Mouse (Mus musculus): ENCODE results near the gene Hunk. TPM values are rescaled to one million over a fixed set of nuclear protein-coding genes. Genes with fewer than 3 reads are reported as not detected.
A peak's percentile ranks its signal among the peaks of the same experiment; 100 is the strongest.

Hunk gene
- total RNA-seq, 2 experiments from 2014 or later: 0.67 to 0.74 TPM

DNA sequence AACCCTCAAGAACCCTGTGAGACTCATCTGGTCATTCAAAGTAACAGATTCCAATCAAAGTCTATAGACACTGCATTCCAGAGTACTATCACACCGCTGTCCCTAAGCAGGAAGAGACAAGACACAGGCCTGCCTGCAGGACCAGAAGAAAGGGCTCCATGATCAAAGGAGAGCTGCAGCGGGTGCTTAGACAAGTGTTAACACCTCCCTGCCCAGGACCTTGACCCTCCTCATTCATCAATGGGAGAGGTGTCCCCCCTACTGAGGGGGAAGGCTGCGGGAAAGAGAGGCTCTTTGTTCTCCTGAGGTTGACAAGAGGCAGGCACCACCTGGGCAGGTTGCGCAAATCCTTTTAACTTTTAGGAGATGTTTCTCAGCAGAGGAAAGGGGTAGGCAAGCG, 51.5 kb downstream of the Hunk start:
- DNase-seq: no peak

DNA sequence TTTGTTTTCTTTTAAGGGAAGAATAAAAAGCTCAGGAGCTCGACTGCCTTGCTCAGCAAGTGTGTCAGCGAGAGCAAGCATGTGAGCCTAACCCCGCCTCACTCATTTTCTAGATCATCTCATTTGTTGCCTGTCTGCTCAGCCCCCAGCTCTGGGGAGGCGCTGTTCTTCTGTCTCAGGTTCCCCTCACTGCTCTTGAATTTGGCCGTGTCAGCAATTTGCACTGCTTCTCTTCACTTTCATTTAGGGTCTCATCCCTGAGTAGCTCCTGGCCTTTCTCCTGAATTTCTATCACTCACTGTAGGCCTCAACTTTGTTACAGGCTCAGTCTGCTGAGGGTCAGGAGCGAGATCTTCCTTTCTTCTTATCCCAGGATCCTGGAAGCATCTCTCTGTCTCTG, 53.7 kb downstream of the Hunk start:
- no peak for DNase-seq

GRCm38 (mm10) chr16:90440654-90441053, 54.8 kb downstream of the Hunk start:
- no peak for DNase-seq

- DNase-seq: no peak
These were observed 57.2 kb downstream of the Hunk start for GRCm38 (mm10) chr16:90442991-90443390.

DNA sequence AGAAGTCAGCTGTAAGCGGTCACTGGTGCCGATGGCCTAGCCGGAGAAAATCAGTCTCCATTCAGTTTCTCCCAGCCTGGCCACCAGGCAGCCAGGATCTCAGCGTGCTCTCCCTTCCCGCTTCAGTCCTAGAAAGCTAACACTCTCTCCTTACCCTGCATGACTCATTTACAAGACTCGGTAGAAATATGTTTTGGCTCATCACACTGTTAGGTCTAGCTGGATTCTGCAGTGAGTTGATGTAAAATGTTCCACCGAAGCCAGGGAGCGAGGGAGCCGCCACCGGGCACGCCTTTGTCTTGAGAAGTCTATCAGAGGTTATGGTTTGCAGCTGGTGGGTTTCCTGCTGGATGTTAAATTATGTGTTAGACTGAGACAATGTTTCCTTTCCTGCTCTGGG, 67.4 kb downstream of the Hunk start:
- peak; percentile 46 for DNase-seq

- no peak for DNase-seq
These were observed 70.8 kb downstream of the Hunk start for GRCm38 (mm10) chr16:90456495-90457125.

DNA sequence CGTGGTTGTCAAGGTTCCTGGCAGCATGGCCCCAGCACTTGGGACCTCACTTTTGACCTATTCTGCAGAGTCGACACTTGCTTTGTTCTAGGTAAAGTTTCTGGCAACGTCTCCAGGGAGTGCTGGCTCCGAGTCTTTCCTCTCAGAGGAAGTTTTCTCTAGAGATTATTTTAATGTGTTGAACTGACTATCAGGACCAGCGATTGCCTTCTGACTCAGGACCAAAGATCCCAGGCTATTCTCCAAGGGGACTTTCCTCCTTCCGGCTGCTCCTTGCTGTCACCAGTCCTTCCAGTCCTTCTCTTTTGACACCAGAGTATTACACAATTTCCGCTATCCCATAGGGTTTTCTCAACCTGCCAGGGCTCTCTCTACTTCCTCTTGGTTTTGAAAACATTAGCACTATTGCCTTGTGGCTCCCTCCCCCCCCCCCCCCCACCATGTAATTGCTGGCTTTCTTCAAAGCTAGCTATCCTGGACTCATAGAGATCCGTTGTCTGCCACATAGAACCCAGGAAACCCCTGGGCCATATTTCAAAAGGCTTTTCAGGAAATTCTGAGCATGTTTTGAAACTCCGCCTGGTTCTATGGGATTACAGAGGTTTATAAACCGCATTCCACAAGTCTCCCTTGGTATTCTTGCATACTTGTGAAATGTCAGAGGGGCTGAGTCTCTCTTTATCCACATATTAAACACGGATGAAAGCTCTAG, 73.2 kb downstream of the Hunk start:
- DNase-seq: no peak

GRCm38 (mm10) chr16:90461304-90461905, 75.6 kb downstream of the Hunk start:
- no peak for DNase-seq

- peak; percentile 38 for DNase-seq
These were observed 77.0 kb downstream of the Hunk start for GRCm38 (mm10) chr16:90462728-90463275.

DNA sequence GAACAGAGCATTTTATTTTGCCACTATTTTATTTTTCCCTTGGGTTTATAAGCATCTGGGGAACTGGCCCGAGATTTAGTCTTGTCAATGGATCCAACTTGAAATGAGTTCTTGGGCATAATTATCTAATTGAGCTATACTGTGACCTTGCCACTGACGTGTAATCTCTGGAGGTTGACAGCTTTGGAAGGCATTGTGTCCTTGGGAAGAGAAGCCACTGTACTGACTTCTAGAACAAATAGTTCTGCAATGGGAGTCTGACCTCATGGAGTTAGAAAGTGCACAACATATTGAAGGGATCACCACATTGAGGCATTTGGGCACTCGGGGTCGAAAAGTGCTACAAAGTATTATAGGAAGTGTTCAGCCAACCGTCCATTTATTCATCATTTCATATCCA, 79.3 kb downstream of the Hunk start:
- DNase-seq: no peak

DNA sequence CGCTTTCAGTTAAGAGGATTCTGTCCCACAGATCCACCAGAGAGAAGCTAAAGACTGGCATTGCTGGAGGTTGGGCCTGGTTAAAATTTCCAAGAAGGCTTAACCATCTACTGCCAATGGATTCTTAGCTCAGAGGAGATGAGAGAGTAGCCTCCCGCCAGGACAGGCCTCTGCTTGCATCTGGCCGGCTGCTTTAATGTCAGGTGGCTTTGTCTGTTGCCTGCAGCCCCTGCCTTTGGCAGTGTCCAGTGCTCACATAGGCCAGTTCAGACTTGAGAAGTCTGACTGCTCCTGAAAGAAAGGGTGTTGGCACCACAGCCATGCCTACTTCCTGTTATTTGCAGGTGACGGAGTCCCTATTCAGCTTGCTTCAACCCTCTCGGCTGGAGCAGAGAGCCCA, 82.5 kb downstream of the Hunk start:
- no peak for DNase-seq

DNA sequence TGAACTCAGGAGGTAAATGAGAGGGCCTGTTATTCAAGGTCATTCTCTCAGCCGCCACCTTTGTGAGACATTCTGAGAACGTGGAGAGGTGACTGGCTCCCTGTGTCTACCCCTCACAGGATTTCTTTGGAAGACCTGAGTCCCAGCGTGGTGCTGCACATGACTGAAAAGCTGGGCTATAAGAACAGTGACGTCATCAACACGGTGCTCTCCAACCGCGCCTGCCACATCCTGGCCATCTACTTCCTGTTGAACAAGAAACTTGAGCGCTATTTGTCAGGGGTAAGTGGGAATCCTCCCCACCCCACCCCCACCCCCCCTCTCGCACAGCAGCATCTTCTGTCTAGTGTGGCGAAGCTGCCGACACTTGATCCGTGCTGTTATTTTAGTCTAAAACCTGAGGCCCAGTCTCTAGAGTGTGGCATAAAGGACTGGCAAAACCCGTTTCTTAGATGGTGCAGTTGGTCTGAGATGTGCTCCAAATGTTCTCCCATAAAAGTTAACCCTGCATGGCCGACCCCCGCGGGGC, 90.0 kb downstream of the Hunk start:
- no peak for DNase-seq

- no peak for DNase-seq
These were observed 95.8 kb downstream of the Hunk start for GRCm38 (mm10) chr16:90481612-90482011.

GRCm38 (mm10) chr16:90483341-90483740, 97.5 kb downstream of the Hunk start:
- DNase-seq: no peak

DNA sequence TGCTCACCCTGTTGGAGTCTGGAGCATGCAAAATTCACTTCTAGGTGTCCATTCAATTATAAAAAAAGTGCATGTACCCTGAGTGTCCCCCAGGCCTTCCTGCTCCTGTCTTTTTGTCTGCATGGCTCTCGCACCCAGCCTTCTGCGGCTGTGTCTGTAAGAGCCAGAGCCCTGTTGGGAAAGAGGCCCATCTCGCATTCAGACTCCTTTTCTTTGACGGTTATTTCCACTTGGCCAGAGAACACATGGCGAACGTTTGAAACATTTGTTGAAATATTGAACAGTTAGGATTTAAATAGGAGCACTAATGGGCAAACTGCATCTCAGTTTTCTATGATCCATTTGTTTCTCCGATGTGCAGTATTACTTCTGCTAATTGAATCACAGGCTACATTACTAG, 99.3 kb downstream of the Hunk start:
- no peak for DNase-seq

- no peak for DNase-seq
These were observed 99.8 kb downstream of the Hunk start for GRCm38 (mm10) chr16:90485599-90485998.

DNA sequence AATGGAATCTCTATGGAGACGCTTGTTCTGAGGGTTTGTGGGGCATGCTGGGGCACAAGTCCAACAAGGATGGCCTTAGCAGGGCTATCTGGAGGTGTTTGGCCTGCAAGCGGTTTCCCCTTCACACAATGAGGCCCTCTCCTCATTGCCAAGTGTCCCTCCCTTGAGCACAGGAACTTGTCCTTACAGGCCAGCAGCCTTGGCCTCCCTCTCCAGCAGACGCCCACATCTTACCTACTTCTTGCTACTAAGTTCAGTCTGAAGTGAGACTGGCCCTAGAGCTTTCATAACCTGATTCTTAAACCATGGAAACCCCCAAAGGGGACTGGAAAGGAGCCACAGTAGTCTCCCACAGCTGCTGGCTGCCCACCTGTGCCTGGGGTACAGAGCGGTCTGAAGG, 104.3 kb downstream of the Hunk start:
- no peak for DNase-seq

DNA sequence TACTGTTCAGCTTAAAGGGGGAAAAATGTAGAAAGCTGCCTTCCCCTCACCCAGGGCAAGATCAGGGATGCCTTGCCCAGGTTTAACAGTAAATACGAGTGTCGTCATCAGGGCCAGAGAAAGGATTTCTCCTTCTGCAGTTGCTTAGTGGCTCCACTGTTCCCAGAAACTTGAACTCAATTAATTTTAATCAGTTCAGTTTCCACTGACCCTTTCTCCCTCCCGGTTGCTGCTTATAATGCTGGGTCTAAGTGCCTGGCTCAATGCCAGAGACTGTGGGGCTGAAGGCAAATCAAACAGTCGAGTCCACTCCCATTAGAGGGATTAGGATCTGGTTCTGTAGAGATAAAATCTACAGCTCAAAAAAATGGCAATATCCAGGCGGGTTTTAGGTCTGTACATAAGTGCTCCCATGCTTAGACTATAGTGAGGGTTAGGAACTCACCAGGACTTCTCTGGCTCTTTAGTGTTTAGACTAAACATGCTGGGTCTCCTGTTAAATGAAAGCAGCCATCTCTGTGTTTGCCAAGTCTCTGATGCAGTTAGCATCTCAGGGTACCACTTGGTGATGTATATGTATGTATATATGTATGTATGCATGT, 106.2 kb downstream of the Hunk start:
- no peak for DNase-seq

GRCm38 (mm10) chr16:90496930-90497329, 111.1 kb downstream of the Hunk start:
- DNase-seq: no peak

GRCm38 (mm10) chr16:90497749-90498464, 112.1 kb downstream of the Hunk start:
- no peak for DNase-seq

- DNase-seq: no peak
These were observed 115.0 kb downstream of the Hunk start for GRCm38 (mm10) chr16:90500809-90501208.

- no peak for DNase-seq
These were observed 119.4 kb downstream of the Hunk start for GRCm38 (mm10) chr16:90505252-90505651.
